Mouse (Mus musculus) layer of hippocampus, adult 2 months (tissue): ENCODE results near the gene Msi2. TPM values are rescaled to one million over a fixed set of nuclear protein-coding genes. Genes with fewer than 3 reads are reported as not detected.

Source experiments
- DNase-seq, 2 experiments: peaks; one replicate each; pipeline ENCODE4 v3.0.0; 2022; ENCODE audit warnings: low spot score in 2 of 2
- H3K27ac ChIP-seq: fragments of 200-600 bp; 2 replicates; pipeline ENCODE4 v1.8.1; 2022
- H3K4me3 ChIP-seq: fragments of 200-600 bp; 2 replicates; pipeline ENCODE4 v1.8.1; 2022; ENCODE audit warnings: mild to moderate bottlenecking
- CTCF ChIP-seq: fragments of 200-600 bp; conservative IDR thresholded peaks from 2 replicates; pipeline ENCODE4 v1.8.1; 2022; ENCODE audit warnings: antibody characterized with exemption, mild to moderate bottlenecking, moderate library complexity
- total RNA-seq, 2 experiments: library from RNA; stranded (reverse); gene quantifications; 2 replicates each; pipeline ENCODE4 v1.2.3; 2021

Gene Msi2
- total RNA-seq, 2 experiments from 2014 or later: 103 to 114 TPM

GRCm38 (mm10) chr11:88318850-88319249, 399.5 kb downstream of the Msi2 start:
- H3K4me3 ChIP-seq: no peak overlapping the region
- TF ChIP-seq CTCF: no peak
- H3K27ac ChIP-seq: no peak overlapping the region
- DNase-seq: no peak

GRCm38 (mm10) chr11:88315393-88315792, 402.9 kb downstream of the Msi2 start:
- Histone ChIP-seq H3K27ac (no peak overlapping the region), H3K4me3 (no peak overlapping the region)
- DNase-seq: no peak
- TF ChIP-seq CTCF: no peak

GRCm38 (mm10) chr11:88314471-88314870, 403.8 kb downstream of the Msi2 start:
- no peak overlapping the region for H3K4me3 ChIP-seq
- no peak for TF ChIP-seq CTCF

GRCm38 (mm10) chr11:88313512-88313911, 404.8 kb downstream of the Msi2 start:
- H3K4me3 ChIP-seq: no peak overlapping the region
- DNase-seq: no peak
- TF ChIP-seq CTCF: no peak
- no peak overlapping the region for H3K27ac ChIP-seq

More at GRCm38 (mm10) chr11:88314471-88314870, 403.8 kb downstream of the Msi2 start:
- H3K27ac ChIP-seq: no peak overlapping the region
- DNase-seq: no peak

DNA sequence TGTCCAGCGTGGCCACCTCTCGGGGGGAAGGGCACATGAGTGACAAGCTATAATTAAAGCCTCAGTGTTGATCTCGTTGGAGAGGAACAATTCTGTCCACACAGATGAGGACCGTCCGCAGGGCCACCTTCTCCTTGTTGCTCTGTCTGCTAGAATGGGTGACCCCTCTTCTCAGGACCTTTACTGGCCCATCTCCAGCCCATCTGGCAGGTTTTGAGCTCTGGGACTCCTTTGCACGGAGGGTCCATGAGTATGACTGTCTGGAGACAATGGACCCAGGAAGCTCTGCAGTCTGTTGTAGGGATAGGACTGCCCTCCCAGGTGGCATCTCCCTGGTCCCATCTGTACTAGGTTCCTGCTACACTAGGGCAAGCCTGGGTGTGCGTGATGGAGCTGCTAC, 406.7 kb downstream of the Msi2 start:
- TF ChIP-seq CTCF: no peak
- no peak overlapping the region for H3K27ac ChIP-seq
- H3K4me3 ChIP-seq: no peak overlapping the region
- no peak for DNase-seq

DNA sequence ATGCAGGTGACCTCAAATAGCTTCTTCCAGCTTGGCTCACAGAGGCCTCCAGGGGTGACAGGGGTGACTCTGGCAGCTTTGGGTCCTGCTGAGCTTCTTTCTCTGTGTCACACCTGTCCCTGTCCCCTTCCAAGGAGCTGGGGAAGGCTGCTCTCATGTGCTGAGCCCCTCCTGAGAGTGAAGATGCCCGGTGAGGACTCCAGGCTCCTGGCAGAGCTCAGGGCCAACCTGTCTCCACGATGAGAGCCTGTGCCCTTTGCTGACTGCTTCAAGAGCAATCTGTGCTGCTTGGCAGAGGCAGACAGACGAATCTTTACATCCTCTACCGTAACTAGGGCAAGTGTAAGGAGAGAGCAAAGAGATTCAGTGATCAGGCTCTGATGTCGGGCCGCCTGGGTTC, 407.5 kb downstream of the Msi2 start:
- DNase-seq: no peak
- no peak overlapping the region for H3K4me3 ChIP-seq
- no peak overlapping the region for H3K27ac ChIP-seq
- TF ChIP-seq CTCF: no peak

DNA sequence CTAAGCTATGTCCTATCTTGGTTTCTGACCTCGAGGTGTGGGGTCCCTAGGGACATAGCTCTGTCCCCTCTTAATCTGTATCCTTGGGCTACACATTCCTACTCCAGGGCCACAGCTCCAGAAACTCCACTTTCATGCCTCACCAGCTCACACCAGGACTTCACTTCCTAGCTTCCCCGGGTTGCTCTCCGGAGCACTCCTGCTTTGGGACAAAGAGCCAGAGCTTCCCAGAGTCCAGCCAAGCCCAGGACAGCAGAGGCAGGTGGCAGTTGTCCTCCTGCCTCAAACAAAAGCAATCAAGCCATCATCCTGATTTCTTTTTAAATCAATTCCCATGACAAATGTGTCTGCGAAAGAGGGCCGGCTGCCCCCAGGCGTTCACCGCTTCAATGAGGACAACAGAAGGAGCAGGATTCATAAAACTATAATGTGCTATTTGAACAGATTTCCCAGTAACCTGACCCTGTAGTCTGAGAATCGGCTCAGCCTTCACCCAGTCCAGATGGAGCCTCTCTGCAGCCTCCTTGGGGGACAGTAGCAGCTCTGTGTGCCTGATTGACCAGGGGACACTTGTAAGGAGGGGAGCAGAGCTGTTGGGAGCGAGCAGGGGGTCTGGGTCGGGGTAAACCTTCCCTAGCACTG, 409.1 kb downstream of the Msi2 start:
- no peak for TF ChIP-seq CTCF
- H3K4me3 ChIP-seq: no peak overlapping the region
- H3K27ac ChIP-seq: no peak overlapping the region
- DNase-seq: no peak

GRCm38 (mm10) chr11:88307616-88308543, 410.4 kb downstream of the Msi2 start:
- DNase-seq: no peak
- peak; percentile 60 for TF ChIP-seq CTCF
- no peak overlapping the region for H3K4me3 ChIP-seq
- no peak overlapping the region for H3K27ac ChIP-seq

- no peak overlapping the region for H3K4me3 ChIP-seq
- no peak overlapping the region for H3K27ac ChIP-seq
- no peak for DNase-seq
- TF ChIP-seq CTCF: no peak
Observed at GRCm38 (mm10) chr11:88305759-88306158, 412.6 kb downstream of the Msi2 start.

DNA sequence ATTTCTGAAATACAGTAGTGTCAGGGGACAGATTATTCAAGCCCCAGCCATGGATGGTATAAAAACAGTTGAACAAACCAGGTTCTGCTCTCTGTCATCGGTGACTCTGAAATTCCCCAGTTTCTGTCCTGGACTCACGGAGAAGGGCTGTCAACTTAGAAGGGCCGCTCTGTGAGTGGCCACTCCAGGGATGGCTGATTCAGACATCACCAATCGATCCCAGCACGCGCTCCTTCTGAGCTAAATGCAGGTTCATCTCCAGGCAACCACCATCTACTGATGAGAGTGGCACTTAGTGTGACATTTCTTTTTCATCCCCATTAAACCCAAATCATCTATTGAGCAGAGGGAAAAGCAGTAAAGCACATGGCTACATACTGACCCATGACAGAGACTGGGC, 416.7 kb downstream of the Msi2 start:
- no peak overlapping the region for H3K27ac ChIP-seq
- no peak for TF ChIP-seq CTCF
- DNase-seq: no peak
- no peak overlapping the region for H3K4me3 ChIP-seq

GRCm38 (mm10) chr11:88299345-88299744, 419.0 kb downstream of the Msi2 start:
- TF ChIP-seq CTCF: no peak
- DNase-seq: no peak
- H3K4me3 ChIP-seq: no peak overlapping the region
- H3K27ac ChIP-seq: no peak overlapping the region

- no peak for DNase-seq
- H3K4me3 ChIP-seq: no peak overlapping the region
- peak; percentile 46 for TF ChIP-seq CTCF
Observed at GRCm38 (mm10) chr11:88297526-88297925, 420.8 kb downstream of the Msi2 start.

DNA sequence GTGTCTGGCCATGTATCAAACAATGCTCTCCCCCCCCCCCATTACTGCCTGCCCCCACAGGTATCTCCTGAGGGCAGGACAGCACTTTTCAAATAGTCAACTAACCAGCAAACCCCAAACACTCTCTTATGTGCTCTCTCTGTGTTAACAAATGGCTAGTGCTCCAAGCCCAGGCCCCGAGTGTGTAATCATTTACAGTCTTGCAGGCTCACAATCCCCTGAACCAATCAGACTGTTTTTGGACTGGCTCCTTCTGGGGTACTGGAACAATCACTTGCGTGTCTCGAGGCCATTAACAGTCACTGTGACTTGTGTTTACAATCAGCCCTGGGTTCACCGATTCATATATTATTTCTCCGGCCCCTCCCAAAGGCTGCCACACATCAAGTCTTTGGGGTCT, 423.0 kb downstream of the Msi2 start:
- no peak for DNase-seq
- Histone ChIP-seq H3K4me3 (no peak overlapping the region), H3K27ac (no peak overlapping the region)
- TF ChIP-seq CTCF: no peak

More at GRCm38 (mm10) chr11:88297526-88297925, 420.8 kb downstream of the Msi2 start:
- no peak overlapping the region for H3K27ac ChIP-seq

GRCm38 (mm10) chr11:88294394-88294710, 424.0 kb downstream of the Msi2 start:
- H3K4me3 ChIP-seq: no peak overlapping the region
- H3K27ac ChIP-seq: no peak overlapping the region
- TF ChIP-seq CTCF: no peak

More at GRCm38 (mm10) chr11:88294394-88294710, 424.0 kb downstream of the Msi2 start:
- no peak for DNase-seq
